Mouse (Mus musculus) cerebellum, adult 2 months (tissue): ENCODE measurements at regions not wholly inside any gene's neighbourhood (a gene's known extent, or its start where the extent isn't known, plus 50 kb on each side); places are given as distances from the start of the nearest gene placed in this dataset.

Experiments
- DNase-seq, 2 experiments: peaks; one replicate each; pipeline ENCODE4 v3.0.0; 2021
- H3K27ac ChIP-seq: fragments of 200-500 bp; 2 replicates; pipeline ENCODE4 v1.5.1; 2012; ENCODE audit warnings: low read length, control low read depth, inconsistent platforms; ENCODE audit not compliant: insufficient read depth
- H3K27me3 ChIP-seq: fragments of 200-500 bp; 2 replicates; pipeline ENCODE4 v1.6.1; 2012; ENCODE audit warnings: inconsistent platforms, mild to moderate bottlenecking, low read length, moderate library complexity; ENCODE audit not compliant: control insufficient read depth, insufficient read depth
- H3K4me1 ChIP-seq: fragments of 200-500 bp; 2 replicates; pipeline ENCODE4 v1.6.1; 2011; ENCODE audit warnings: low read length; ENCODE audit not compliant: control insufficient read depth, insufficient read depth
- H3K4me3 ChIP-seq: fragments of 200-500 bp; replicated peaks from 2 replicates; pipeline ENCODE3; 2011; ENCODE audit warnings: mild to moderate bottlenecking, low read depth, low read length, control low read depth; ENCODE audit not compliant: insufficient read depth
- CTCF ChIP-seq: fragments of 200-500 bp; IDR thresholded peaks from 2 replicates; pipeline ENCODE4 v1.5.1; 2011; ENCODE audit warnings: low read depth, mild to moderate bottlenecking, control low read depth, low read length, moderate library complexity, borderline replicate concordance; ENCODE audit not compliant: insufficient read depth
- POLR2A ChIP-seq: fragments of 200-500 bp; IDR thresholded peaks from 2 replicates; pipeline ENCODE4 v1.6.1; 2011; ENCODE audit warnings: low read length, control low read depth, borderline replicate concordance; ENCODE audit not compliant: insufficient read depth
- WGBS: fragments of 180-500 bp; shearing (Covaris S2); methylation state at CpG from one replicate; pipeline ENCODE4 v1.1.7; 2018; 5-methylcytosine and 5-hydroxymethylcytosine counted together

- TF ChIP-seq CTCF (no peak), POLR2A (no peak)
- Histone ChIP-seq H3K4me3 (no peak overlapping the region), H3K27ac (no peak overlapping the region), H3K27me3 (no peaks in the 10 kb centered on the region), H3K4me1 (no peaks in the 10 kb centered on the region)
- WGBS: 88% methylated on average over 4 of the region's 4 CpGs
- DNase-seq: no peak
Observed at GRCm38 (mm10) chr5:54191688-54192087, 193.4 kb downstream of the Stim2 start.

DNA sequence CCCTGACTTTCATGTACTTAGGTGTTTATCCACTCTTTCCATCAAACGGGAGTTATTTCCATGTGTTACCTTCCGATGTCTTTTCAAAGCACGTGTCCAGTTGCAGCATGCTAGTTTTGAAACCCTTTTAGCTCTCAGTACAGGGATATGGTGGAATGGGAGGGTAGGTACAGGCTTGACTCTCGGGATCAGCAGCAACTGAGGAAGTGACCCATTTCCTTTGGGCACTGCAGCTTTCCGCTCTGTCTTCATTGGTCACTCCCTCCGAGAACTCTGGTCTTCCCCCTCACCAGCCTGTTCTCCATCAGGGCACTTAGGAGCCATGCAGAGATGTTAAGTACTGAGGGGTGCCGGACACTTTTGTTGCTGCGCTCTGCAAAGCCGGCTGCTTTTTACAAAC, 196.5 kb downstream of the Stim2 start:
- Histone ChIP-seq H3K4me3 (no peak overlapping the region), H3K4me1 (no peaks in the 10 kb centered on the region), H3K27ac (no peak overlapping the region), H3K27me3 (no peaks in the 10 kb centered on the region)
- no peak for DNase-seq
- WGBS: 89% methylated on average over 9 of the region's 9 CpGs
- TF ChIP-seq POLR2A: no peak

- WGBS: 77% methylated on average over 3 of the region's 3 CpGs
- Histone ChIP-seq H3K4me1 (no peaks in the 10 kb centered on the region), H3K27ac (no peak overlapping the region), H3K4me3 (no peak overlapping the region), H3K27me3 (no peaks in the 10 kb centered on the region; the same call in 1 of the 2 replicates)
- DNase-seq: no peak
- TF ChIP-seq CTCF (no peak), POLR2A (no peak)
Observed at GRCm38 (mm10) chr5:54200032-54200431, 201.7 kb downstream of the Stim2 start.

DNA sequence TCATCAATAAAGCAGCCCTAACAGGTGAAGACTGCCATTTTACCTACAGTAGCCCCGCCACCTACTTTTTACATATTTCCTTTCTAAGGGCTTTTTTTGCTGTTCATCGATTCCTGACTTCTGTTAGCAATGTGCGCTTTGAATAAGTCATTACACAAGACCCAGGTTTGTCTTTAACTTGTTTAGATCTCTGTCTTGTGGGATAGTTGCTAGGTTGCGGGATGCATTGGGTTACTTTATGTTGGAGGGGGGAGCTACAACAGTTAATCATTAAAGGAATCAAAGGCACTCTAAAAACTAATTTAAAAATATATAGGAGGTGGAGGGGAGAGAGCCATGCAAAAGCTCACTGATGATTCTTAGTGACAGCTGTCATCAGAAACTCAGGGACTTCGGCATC, 202.3 kb downstream of the Stim2 start:
- H3K27ac ChIP-seq: no peak overlapping the region
- no peak overlapping the region for H3K4me3 ChIP-seq
- no peaks in the 10 kb centered on the region; the same call in 1 of the 2 replicates for H3K27me3 ChIP-seq
- no peak for DNase-seq
- no peaks in the 10 kb centered on the region for H3K4me1 ChIP-seq
- WGBS: 85% methylated on average over 5 of the region's 5 CpGs
- TF ChIP-seq CTCF: no peak
- TF ChIP-seq POLR2A: no peak

DNA sequence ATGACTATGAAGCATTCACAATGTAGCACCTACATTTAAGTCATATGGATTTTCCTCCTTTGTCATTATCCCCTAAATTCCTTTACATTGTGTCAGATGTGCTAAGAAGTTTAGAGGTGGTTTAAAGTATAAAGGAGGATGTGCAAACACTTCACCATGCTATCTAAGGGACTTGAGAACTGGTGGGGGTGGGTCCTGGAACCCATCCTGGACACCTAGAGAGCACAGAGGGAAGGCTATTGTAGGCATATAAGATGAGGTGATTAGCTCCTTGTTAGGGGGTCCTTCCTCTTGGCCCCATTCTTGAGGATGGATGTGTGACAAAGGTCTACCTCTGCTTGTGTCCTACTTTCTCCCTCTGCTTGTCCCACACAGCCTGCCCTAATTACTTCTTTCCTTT, 213.2 kb downstream of the Stim2 start:
- DNase-seq: no peak
- TF ChIP-seq CTCF: no peak
- Histone ChIP-seq H3K4me1 (peaks cover 3% of the 10 kb centered on the region; the same call in 1 of the 2 replicates), H3K27me3 (no peaks in the 10 kb centered on the region), H3K4me3 (no peak overlapping the region), H3K27ac (no peak overlapping the region)

DNA sequence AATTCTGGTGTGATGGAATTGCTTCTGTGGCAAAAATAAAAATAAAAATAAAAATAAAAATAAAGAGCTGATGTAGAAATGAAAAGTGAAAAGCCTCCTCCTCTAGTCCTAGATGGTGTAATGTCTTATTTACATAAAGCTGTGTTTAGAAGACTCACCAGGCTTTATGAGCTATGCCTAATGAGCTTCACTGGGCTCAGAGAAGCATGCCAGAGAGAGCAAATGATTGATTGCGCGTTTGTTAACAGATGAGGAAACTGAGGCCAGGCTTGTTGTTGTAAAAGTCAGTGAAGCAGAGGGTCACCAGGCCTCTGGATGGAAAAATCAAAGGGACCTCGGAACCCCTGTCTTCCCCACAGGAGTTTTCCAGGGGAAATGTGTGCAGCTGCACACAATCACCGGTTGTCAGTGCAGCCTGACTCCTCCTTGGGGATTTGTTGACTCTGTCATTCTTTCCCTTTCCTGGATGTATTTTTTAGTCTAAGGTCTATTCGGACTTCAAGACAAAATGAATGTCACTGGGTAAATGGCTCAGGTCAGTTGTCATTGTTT, 213.8 kb downstream of the Stim2 start:
- peaks cover 3% of the 10 kb centered on the region; the same call in 1 of the 2 replicates for H3K4me1 ChIP-seq
- no peak for DNase-seq
- H3K27ac ChIP-seq: no peak overlapping the region
- no peak overlapping the region for H3K4me3 ChIP-seq
- TF ChIP-seq POLR2A (no peak), CTCF (no peak)
- H3K27me3 ChIP-seq: no peaks in the 10 kb centered on the region
- WGBS: 82% methylated on average over 5 of the region's 5 CpGs

DNA sequence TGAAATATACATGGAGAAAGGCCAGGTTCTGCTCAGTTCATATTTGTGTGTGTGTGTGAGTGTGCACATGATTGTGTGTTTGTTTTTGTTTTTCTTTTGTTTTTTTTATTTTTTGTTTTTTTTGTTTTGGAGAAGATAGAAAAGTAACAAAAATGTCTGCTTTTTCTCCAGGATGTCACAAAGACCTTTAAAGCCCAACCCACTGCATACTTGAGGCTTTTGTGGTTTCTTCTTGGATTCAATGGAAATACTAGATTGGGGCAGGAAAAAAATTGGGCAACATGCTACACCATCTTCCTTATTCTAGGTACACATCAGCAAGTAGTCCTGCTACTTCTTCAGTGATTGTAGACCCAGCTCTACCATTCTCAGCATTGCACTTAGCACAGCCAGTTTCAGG, 226.7 kb downstream of the Stim2 start:
- Histone ChIP-seq H3K4me1 (no peaks in the 10 kb centered on the region), H3K4me3 (no peak overlapping the region), H3K27me3 (no peaks in the 10 kb centered on the region), H3K27ac (no peak overlapping the region)
- DNase-seq: no peak
- TF ChIP-seq POLR2A: no peak
- TF ChIP-seq CTCF: no peak

GRCm38 (mm10) chr5:54234580-54234979, 236.3 kb downstream of the Stim2 start:
- no peaks in the 10 kb centered on the region for H3K27me3 ChIP-seq
- H3K4me1 ChIP-seq: no peaks in the 10 kb centered on the region
- WGBS: 78% methylated on average over 1 of the region's 1 CpGs
- H3K4me3 ChIP-seq: no peak overlapping the region
- TF ChIP-seq POLR2A (no peak), CTCF (no peak)
- H3K27ac ChIP-seq: no peak overlapping the region
- no peak for DNase-seq

DNA sequence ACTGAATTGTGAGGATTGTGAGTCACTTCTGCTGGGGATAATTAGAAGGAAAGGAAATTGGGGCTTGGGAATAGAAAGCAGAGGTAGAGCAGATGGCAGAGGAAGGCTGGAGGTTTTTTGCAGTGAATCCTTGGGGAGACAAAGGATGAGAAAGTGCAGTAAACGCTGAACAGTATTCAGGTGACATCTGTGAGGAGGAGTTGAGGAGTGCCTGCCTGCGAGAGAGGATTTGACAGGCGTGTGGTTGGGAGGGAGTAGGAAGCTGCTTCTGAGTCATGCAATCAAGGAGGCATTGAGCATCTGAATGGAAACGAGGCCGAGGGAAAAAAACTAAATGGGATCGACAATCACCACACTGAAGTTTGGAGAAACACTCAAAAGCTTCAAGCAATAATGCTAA, 236.9 kb downstream of the Stim2 start:
- WGBS: 38% methylated on average over 6 of the region's 6 CpGs
- H3K27me3 ChIP-seq: no peaks in the 10 kb centered on the region
- H3K4me3 ChIP-seq: no peak overlapping the region
- TF ChIP-seq CTCF (no peak), POLR2A (no peak)
- H3K4me1 ChIP-seq: no peaks in the 10 kb centered on the region
- no peak for DNase-seq
- no peak overlapping the region for H3K27ac ChIP-seq

- Histone ChIP-seq H3K27ac (no peak overlapping the region), H3K4me1 (no peaks in the 10 kb centered on the region), H3K4me3 (no peak overlapping the region), H3K27me3 (no peaks in the 10 kb centered on the region)
- no peak for TF ChIP-seq POLR2A
- no peak for TF ChIP-seq CTCF
- no peak for DNase-seq
- WGBS: 94% methylated on average over 2 of the region's 2 CpGs
Observed at GRCm38 (mm10) chr5:54237226-54237625, 238.9 kb downstream of the Stim2 start.
